Mouse (Mus musculus) left cerebral cortex, postnatal 10 days (tissue): ENCODE measurements around the gene Nhsl1. TPM values are rescaled to one million over a fixed set of nuclear protein-coding genes. Genes with fewer than 3 reads are reported as not detected.

Experiments
- DNase-seq, 2 experiments: peaks; one replicate each; pipeline ENCODE4 v3.0.0; 2021 to 2022; ENCODE audit warnings: low spot score in 2 of 2, mixed read lengths in 1 of 2; ENCODE audit errors: extremely low spot score in 1 of 2
- intact Hi-C: fragments of 180-260 bp; cut with DNase I; formaldehyde crosslinking; loops from one replicate; pipeline ENCODE4 v1.15.1; 2025
- total RNA-seq, 2 experiments: library from RNA; stranded (reverse); gene quantifications; 2 replicates each; pipeline ENCODE4 v1.2.3; 2021

Nhsl1 gene
- total RNA-seq: 10 to 100 TPM; 40.8 to 43.5 TPM

- intact Hi-C loops: loop anchor here (5.0 kb wide), 2 partner anchors 68 to 77 kb away; no protein-coding TSS in a partner anchor
- peak in 1 of 2 experiments; percentile 73 for DNase-seq
These were observed at the start of gene Nhsl1 for GRCm38 (mm10) chr10:18318916-18319481. TSS of gene Nhsl1 (plus strand) at chr10:18318985.

DNA sequence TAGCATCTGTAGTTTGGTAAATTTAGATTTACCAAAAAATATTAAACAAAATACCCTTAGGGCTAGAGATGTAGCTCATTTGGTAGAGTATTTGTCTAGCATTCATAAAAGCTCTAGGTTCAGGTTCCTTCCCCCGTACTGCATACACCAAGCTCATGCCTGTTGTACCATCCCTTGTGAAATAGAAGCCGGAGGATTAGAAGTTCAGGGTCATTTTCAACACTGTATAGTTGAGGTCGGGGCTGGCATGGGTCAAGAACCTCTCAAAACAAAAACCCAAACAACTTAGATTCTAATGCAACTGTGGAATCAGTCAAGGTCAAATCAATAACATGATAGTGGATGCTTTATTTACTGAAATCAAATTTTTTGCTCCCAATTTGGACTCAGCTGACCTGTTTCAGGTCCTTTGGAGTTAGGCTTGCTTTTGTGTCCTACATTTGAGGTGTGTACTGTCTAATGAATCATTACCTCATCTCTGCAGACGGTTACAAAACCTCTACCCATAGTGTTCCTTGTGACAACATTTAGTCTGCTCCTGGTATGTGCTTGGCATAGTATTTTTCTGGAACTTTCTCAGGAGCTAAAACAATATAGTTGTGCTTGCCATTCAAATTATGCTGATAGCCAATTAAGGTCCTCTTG lies 42.6 kb upstream of the Nhsl1 start:
- no peak for DNase-seq
- intact Hi-C loops: no loop called here

DNA sequence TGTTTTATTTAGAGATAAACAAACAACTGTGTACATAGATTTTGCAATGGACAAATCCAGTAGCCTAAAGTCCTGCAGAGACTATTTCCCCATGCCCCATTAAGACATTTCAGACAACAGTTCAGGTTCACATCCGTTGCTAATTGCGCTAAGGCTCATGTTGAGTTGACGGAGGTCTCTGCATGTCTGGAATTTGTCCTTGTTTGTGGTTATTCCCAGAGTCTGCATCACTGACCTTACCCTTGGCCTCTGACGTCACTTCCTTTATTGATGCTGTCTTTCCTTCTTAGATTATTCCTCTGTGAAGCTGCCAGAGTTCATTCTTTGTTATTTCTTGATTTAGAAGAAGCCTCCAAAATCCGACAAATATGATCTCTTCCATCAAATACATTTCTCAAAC lies 34.8 kb upstream of the Nhsl1 start:
- DNase-seq: no peak
- intact Hi-C loops: no loop called here

- intact Hi-C loops: no loop called here
These were observed 29.3 kb upstream of the Nhsl1 start for GRCm38 (mm10) chr10:18289512-18289911.

DNA sequence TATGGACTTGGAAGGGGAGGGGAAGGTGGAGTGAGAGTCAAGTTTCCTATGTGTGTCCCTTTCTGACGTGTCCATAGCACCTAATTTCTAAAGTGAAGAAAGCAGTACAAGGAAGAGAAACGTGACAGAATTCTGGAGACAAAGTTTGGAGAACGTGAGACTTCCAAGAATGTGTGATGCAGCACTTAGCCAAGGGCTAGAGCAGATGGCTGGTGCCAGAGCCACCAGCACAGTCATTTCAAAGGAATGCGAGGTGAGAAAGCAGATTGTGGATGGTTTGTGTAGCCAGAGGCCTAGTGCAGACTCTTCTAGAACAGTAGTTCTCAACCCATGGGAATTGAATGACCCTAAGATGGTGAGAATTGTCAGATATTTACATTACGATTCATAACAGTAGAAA lies 13.7 kb upstream of the Nhsl1 start:
- no peak for DNase-seq
- intact Hi-C loops: no loop called here

More at GRCm38 (mm10) chr10:18289512-18289911, 29.3 kb upstream of the Nhsl1 start:
- DNase-seq: no peak

DNA sequence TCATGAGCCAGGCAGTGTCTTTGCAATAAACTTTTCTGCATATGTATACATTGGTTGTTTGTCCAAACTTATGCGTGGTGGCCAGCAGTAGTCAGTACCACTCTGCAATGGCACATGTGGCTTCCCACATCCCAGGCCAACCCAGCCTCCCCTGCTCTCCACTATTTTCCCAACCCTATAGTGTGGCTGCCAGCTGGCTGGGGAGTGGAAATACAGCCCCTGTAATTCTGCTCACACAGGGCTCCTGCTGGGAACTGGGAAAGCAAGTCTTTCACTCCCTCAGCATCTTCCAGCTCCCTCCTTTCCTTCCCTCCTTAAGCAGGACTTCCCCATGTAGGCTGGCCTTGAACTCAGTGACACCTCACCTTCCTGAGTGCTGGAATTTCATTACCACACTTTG lies 3.7 kb upstream of the Nhsl1 start:
- intact Hi-C loops: loop anchor here (5.0 kb wide), 2 partner anchors 72 to 73 kb away; no protein-coding TSS in a partner anchor
- DNase-seq: no peak

GRCm38 (mm10) chr10:18317521-18317920 lies 1.3 kb upstream of the Nhsl1 start:
- no peak for DNase-seq
- intact Hi-C loops: loop anchor here (5.0 kb wide), 2 partner anchors 70 to 75 kb away; no protein-coding TSS in a partner anchor

DNA sequence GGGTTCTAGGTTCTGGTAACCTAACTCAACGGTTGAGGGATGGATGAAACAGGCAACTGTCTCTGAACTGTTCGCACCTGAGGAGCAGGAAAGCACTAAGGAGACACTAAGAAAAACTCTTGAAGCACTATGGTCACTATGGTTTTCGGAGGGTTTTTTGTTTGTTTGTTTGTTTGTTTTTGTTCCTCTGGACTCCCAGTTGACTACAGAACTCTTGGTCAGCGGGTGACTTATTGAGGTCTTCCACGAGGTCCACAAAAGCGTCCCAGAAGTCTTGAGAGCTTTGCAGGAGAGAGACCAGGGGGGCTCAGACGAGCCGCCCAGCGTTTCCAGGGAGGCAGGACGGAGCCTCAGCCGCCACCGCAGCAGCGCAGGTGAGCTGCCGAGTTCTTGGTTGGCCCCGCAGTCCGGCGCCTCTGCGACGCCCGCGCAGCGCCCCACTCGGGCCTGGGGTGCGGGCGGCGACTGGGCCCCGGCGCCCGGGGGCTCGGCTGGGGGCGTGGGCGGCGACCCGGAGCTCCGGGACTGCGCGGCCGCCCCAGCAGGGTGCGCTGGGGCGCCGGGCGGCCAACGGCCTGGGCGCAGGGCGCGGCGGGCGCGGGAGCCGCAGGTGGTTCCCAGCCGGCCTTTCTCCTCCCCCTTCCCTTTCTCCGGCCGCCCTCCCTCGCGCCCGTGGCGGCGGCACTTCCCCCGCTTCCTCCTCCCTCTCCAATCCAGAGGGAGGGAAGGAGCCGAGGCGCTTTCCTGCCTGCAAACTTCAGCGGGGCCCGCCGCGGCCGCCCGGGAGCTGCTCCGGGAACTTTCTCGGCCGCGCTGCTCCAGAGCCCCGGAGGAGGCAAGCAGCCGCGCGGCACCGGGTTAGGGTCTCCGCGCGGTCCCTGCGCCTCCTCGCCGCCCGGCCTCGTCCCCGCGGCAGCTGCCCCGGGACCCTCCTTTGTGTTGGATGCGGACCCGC lies 547 bp upstream of the Nhsl1 start:
- DNase-seq: peak in 1 of 2 experiments; percentile 71
- intact Hi-C loops: loop anchor here (5.0 kb wide), 2 partner anchors 69 to 76 kb away; no protein-coding TSS in a partner anchor

DNA sequence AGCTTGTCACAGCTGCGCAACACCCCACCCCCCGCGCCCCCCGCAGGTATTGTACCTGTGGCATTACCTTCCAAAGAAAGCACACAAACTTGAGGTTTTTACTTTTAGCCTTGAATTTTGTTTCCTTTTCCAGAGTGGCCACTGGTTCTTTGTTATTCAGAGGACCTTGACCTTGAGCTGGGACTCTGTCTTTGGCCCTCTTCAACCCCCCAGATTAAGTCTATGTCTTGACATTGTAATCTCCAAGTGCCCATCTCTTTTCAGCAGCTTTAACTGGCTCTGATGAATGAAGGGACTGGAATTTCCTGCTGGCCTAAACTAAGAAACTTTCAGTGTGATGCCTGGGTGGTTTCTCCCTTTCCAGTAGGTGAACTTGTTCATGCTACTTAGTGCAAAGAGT lies 906 bp downstream of the Nhsl1 start:
- intact Hi-C loops: loop anchor here (5.0 kb wide), 2 partner anchors 68 to 77 kb away; no protein-coding TSS in a partner anchor
- DNase-seq: no peak

GRCm38 (mm10) chr10:18321861-18322260 lies 3.1 kb downstream of the Nhsl1 start:
- intact Hi-C loops: no loop called here
- no peak for DNase-seq

GRCm38 (mm10) chr10:18323701-18324100 lies 4.9 kb downstream of the Nhsl1 start:
- no peak for DNase-seq
- intact Hi-C loops: no loop called here

DNA sequence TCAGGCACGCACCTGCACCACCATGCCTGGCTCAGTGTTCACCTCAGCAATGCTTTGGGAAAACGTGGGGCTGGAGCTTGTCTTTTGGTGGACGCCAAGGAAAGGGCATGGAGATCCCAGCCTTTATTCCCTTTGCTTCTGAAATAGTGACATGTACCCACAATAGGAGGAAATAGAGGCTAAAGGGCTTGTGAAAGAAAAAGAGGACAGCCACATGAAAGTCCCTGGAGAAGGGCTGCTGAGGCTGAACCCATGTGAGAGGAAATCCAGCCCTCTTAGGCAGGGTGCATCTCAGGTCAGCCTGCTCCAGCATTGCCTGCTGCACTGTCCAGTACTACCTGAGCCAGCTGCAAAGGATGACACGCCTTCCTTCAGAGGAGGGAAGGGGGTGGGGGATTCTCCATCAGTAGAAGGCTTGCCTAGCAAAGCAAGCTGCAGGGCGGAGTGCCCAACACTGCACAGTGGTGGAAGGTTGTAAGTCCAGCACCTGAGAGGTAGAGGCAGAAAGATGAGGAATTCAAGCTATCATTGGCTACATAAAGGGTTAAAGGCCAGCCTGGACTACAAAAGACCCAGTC lies 9.6 kb downstream of the Nhsl1 start:
- intact Hi-C loops: no loop called here
- no peak for DNase-seq

GRCm38 (mm10) chr10:18329096-18330038 lies 10.6 kb downstream of the Nhsl1 start:
- peak in 1 of 2 experiments; percentile 57 for DNase-seq
- intact Hi-C loops: no loop called here

- intact Hi-C loops: no loop called here
- no peak for DNase-seq
These were observed 11.7 kb downstream of the Nhsl1 start for GRCm38 (mm10) chr10:18330445-18330844.

DNA sequence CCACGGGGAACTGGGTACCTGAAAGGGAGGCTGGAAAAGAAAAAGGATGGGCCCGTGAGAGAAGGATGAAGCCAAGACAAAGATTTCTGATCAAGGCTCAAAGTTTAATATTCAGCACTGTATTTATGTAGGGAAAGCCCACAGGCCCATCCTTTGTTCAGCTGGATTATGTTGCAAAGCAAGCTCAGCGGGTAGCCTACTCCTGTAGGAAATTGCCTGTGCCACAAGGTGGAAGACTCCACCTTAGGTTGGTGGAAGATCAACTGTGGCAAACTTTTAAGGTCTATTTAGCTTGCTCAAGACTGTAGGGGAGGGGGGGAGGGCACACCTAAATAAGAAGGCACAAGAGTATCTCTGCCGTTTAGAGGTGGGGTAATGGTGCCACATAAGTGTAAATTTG lies 14.8 kb downstream of the Nhsl1 start:
- DNase-seq: no peak
- intact Hi-C loops: no loop called here

GRCm38 (mm10) chr10:18334176-18334575 lies 15.4 kb downstream of the Nhsl1 start:
- no peak for DNase-seq
- intact Hi-C loops: no loop called here

DNA sequence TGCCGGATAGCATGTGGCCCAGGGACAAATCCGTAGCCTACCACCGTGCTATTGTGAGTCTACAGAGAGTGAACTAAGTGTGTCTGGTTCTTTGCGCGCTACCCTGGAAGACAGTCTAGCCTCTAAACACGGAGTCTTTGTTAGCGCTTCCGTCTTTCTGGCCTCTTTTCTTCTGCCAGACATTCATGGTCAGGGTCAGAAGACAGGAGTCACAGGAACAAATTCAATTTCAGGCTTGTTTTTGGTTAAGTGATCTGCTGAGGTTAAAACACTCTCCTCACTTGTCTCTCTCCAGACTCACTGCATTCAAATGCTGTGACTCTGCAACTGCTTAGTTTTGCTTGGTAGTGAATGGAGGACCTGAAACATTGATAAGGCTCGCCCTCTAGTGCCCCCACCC lies 15.9 kb downstream of the Nhsl1 start:
- DNase-seq: no peak
- intact Hi-C loops: no loop called here

DNA sequence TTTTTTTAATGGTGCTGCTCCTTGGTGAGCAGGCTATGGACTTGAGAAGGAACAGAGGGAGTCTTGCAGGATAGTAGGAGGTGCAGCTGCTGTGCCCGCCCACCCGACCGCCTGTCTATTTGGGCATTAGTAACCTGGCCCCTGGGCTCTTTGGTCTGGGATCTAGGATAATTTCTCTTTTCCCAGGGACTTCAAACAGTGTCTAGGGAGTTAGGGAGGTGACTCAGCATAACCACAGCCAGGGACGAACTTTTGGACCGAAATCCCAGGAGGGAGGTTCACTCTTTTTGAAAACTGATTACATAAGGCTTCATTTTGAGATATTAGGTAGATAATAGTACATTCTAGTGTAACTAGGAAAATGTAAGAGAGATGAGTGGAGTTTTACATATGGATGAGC lies 18.9 kb downstream of the Nhsl1 start:
- DNase-seq: no peak
- intact Hi-C loops: no loop called here
